Mouse (Mus musculus) small intestine, adult 2 months (tissue): ENCODE measurements around the gene Sugp2.

Experiments used
- CTCF ChIP-seq: fragments of 200-500 bp; IDR thresholded peaks from 2 replicates; pipeline ENCODE4 v1.5.1; 2012; ENCODE audit warnings: low read depth, mild to moderate bottlenecking, control low read depth, inconsistent platforms, low read length, moderate library complexity, mixed read lengths; ENCODE audit not compliant: insufficient replicate concordance, insufficient read length; ENCODE audit errors: extremely low read depth
- POLR2A ChIP-seq: fragments of 200-500 bp; IDR thresholded peaks from 2 replicates; pipeline ENCODE4 v1.6.1; 2012; ENCODE audit warnings: low read depth, mild to moderate bottlenecking, control low read depth, inconsistent platforms, low read length, moderate library complexity

GRCm38 (mm10) chr8:70217441-70217840 is 16.6 kb upstream of the Sugp2 start:
- no peak for TF ChIP-seq CTCF
- TF ChIP-seq POLR2A = no peak
